Mouse (Mus musculus): ENCODE results near the gene Atxn1l.

GRCm38 (mm10) chr8:109760221-109760620 lies 22.7 kb upstream of the Atxn1l start:
- no peak for TF ChIP-seq POLR2A (IDR thresholded peaks at IDR 0.05; ENCODE audit: insufficient read depth, low read depth, low read length)
- no peak for TF ChIP-seq CTCF (IDR thresholded peaks at IDR 0.05; ENCODE audit: insufficient read depth, low read depth, low read length)
